Mouse (Mus musculus): ENCODE measurements around the gene Krt23.

The Krt23 gene

DNA sequence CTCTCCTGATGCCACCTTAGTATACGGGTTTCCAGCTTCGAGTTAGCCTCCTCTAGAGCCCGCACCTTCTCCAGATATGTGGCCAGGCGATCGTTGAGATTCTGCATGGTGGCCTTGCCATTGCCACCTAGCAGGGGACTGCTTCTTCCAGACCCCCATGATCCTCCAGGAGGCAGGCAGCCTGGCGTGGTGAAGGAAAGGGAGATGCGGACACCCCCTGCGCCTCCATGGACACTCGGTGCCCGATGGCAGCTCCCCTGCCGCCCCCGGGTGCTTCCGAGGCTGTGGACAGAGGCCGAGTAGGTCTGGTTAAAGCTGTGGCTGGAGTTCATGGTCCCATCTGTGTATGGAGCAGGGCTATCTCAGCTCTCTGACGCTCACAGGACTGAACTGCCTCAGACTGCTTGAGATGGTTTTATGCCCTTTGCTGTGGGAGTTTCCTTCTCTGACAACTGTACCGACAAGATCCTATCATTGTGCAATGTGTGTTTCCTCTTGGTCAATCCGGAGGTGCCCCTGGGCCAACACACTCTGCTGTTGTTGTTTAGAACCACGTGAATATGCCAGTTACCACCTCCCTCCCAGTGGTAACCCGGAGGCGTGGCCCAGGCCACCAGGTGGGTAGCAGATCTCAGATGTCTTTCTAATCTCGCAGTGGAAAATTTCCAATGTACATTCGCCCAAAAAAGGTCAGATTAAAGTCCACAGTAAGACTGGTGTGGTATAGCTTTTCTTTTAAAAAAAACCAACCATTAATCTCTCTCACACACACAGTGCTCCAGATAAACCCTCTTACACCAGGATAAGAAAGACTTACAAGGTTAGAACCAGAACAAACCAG lies at the start of gene Krt23:
Gene Krt23, minus strand, starts transcription at position 405 of the 841 bp plus-strand sequence.
- in situ Hi-C loops (cut with MboI, MseI), result no loop called here

DNA sequence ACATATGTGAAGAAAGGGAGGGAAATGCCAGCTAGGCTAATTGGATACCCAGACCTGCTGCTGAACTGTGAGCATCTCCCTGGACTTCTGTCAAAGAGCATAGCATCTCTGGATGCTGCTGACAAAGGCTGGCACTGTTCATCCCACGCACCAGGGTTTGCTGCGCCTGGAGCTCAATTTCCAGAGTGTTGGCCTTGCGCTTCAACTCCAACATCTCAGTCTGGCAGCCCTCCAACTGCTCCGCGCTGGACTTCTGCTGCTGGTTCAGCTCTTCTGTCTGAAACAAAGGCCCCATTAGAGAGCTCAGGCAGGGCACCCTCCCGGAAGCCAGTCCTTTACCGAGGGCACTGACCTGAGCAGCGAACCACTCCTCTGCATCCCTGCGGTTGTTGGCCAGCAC lies 46.8 kb upstream of the Krt23 start:
- in situ Hi-C loops (cut with MboI, MseI), result no loop called here

DNA sequence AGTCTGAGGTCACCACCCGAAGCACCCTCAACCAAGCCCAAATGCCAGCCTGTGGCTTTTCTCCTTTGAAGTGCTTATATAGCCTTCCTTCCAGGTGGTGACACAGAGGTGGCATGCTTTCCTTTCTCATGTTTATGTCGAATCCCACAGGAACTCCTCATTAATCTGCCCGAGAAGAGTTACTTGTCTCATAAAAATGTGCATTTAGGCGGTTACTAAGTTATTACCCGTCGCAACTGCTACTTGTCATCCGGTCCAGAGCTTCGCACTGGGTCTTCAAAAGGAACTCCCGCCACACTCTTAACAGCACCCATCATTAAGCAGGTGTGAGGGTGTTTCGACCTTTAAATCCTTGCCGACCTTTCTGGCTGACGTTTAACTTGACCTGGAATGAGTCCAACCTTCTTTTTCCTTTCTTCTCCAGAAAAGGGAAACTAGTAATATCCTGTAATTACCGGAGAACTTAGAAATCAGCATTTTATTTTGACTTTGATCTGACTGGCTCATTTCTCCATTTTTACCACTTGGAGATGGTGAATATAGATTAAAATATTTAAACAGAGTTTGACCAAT lies 28.4 kb upstream of the Krt23 start, which contains the start of gene Krt39:
Gene Krt39, minus strand, starts transcription at position 51 of the 573 bp plus-strand sequence.
- in situ Hi-C loops (cut with MboI, MseI), result no loop called here

DNA sequence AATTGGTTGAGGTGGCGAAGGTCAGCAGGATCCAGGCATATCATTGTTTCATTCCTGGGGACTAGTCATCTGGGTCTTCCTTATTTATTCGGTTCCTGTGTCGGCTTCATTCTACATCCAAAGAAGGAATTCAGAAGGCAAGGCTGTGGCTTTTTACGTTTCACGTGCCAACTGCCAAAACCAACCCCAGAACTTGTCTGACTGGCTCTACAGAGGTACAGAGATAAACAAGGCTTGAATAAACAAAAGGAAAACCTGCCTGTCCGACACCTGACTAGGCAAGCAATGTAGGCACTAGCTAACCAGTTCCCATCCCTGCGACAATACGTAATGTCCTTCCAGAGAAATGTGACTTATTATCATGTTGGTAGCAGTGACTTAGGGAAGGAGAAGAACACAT lies 21.2 kb upstream of the Krt23 start:
- in situ Hi-C loops (cut with MboI, MseI), result no loop called here

DNA sequence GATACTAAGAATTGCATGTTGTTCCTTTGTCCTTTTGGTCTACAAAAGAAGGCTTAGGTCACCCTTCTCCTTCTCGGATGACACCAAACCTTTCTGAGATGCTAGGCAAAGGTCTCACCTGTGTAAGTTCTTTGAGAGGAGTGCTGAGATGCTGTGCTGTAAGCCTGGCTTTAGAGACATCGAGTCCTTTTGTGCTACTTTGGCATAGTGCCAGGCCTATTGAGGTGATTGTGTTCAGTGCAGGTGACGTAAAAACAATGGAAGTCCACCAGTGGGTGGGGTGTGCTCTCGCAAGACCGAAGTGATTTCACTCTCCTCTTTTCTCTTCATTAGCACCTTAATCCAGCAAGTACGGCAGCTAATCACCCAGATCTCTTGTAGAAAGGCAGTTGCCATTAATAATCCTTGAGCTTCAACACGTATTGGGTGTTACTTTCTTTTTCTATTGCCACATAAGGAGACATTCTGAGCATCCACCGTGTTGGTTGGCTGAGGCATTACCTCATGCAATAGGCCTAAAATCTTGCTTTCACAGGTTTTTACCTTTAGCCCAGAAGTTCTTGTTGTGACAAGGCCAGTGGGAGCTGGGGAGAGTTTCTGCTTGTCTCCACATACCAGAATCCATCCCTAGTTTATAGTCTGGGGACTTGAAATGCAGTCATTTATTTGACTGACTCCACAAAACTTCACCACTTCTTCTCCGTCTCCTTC lies 7.3 kb upstream of the Krt23 start:
- in situ Hi-C loops (cut with MboI, MseI), result no loop called here

DNA sequence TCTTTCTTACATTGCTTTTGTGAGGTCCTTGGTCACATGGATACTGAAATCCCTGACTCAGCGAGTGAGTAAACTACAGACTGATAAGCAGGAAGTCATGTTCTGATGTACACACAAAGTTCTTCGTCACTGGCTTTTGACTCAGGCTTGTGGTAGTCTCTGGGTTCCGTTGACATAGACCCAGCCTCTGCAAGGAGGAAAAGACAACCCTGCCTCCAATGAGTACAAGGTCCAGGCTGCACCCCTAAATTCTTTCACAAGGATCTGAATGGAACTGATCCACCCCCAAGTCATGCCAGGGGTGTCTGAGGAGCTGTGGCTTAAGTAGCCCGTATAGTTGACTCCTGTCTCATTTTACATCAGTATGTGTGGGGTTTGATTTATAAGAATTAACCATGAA lies 3.5 kb upstream of the Krt23 start:
- in situ Hi-C loops (cut with MboI, MseI), result no loop called here

DNA sequence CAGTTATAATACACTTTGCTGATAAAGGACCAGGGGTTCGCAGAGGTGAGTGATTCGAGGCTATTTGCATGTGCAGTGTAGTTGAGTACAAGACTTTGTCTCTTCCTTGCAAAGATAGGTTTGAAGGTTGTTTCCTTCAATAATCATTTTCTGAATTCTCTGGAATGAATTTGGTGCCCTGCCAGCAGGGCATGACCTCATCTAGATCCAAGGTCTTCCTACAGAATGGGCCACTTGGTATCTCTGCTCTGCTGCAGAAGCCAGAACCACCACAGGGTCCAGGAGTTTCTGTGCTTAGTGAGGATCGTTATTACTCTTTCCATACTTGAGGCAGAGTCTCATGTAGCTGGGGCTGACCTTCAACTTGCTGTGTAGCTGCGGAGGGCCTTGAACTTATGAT lies 1.8 kb upstream of the Krt23 start:
- in situ Hi-C loops (cut with MboI, MseI), result no loop called here

DNA sequence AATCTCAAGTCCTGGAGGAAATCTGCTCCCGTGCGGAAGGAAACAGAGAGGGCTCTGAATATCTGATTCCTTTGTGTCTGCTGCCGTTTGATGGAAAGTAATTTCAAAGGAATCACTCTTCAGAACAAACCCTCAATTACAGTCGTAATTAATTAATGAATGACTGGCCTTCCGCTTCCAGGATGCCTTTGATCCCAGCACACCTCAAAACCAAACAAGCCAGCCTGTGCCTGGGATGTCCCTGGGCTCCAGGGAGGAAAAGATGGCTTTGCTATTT lies 575 bp upstream of the Krt23 start:
- in situ Hi-C loops (cut with MboI, MseI), result no loop called here

DNA sequence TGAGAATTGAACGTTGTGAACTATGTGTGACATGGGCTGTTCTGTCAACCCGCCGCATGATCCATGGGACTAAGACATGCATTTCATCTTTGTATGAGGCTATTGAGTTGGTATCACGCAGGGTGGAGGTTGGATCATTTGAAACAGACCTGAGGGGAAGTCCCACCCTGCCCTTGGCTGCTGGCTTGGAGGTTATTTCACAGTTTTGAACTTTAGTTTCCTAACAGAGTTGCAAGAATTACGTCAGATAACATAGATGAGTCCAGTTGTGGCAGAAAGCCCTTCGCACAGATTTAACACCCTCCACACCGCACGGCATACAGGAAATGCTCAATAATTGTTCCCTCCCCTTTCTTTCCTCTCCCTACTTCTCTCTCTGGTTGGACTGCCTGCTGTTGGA lies 1.9 kb downstream of the Krt23 start:
- in situ Hi-C loops (cut with MboI, MseI), result no loop called here

DNA sequence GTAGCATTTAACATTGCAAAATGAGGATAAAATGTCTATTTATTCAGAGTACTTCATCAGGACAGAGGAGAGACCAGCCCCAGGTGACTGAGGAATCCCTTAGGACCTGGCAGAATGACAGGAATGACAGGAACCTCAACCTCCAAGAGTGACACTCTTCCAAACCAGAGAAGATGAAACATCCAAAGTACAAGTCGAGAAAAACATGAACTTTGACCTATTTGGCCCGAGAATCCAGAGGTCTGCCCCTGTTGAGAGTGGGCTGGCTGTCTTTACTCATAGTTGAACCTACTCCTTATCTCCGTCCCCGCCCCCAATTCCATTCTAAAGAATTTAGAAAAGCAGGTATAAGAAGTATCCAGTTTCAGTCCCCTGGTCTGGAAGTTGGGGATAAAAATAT lies 2.3 kb downstream of the Krt23 start:
- in situ Hi-C loops (cut with MboI, MseI), result no loop called here

DNA sequence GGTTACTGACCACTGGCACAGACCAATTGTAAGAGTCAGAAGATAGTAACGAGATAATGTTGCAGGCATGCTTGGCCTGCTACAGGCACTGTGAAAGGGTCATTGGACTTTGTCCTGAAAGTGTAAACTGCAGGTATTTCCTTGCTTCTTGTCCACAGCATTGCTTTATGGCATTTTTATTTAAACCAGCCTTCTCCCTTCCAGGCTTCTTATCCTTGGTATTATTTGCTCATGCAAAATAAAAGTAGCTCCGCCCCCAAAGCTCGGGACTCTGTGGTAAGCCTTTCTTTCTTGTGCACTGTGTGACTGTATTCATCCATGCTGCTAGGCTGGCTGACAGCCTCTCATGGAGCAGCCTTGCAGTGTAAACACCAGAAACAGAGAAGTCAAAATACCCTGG lies 3.7 kb downstream of the Krt23 start:
- in situ Hi-C loops (cut with MboI, MseI), result no loop called here

DNA sequence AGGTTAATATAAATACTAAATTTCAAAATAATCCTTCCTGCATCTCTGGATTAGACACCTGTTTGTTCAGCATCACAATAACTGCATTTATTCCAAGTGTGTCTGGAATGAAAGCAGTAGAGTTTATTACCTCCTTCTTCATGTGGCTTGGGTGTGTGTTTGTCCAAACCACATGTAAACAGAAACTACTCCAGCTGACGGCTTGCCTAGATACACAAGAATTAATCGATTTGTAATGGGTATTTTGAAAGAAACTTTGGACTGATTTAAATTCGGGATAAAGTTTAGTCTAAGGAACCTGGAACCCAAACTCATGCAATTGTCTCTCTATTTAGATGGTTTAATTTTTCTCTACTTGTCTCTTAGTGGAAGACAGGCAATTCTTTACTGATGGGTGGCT lies 18.0 kb downstream of the Krt23 start:
- in situ Hi-C loops (cut with MboI, MseI), result no loop called here

DNA sequence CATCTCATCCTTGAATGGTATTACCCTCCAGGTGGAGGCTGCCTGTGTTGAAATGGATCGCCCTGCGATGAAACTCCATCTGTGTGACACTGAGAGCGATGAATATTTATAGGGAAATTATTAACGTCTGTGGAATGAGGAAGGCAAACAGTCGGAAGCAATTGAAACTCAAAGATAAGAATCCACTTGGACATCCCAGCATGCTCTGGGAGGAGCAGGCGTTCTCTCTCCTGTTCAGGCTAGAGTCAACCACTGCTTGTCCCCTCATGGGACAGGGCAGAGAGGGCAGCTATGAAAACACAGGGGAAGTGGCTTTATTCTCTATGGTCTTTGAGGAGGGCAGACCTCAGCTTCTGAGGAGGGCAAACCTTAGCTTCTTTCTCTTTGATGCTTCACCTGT lies 19.5 kb downstream of the Krt23 start:
- in situ Hi-C loops (cut with MboI, MseI), result no loop called here

DNA sequence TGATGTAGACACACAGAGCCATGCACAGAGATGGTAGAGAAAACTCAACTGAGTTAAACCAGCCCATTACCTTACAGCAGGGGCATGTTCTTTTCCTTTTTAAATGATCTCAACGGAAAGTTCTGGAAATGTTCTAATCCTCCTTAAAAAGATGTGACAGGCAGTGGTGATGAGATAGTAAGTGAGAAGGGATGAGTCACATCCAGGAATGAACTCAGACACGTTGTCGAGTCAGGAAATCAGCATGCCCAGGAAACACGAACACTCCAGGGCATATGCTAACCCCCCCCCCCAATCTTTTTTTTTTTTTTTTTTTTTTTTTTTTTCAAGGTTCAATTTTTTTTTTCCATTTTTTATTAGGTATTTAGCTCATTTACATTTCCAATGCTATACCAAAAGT lies 20.5 kb downstream of the Krt23 start:
- in situ Hi-C loops (cut with MboI, MseI), result no loop called here

DNA sequence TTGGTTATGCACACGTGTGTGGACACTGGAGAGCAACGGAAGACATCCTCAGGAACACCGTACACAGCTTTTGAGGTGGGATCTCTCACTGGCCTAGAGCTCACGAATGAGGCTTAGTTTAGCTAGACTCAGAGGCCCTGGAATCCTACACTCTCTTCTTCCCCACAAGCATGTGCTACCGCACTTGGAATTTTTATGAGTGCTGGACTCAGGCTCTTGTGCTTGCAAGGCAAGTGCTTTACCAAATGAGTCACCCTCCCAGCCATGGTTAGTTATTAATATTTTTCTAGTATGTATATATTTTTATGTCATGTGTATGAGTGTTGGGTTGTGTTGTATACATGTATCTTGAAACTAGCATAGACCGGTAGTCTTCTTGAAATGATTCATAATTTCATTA lies 21.0 kb downstream of the Krt23 start:
- in situ Hi-C loops (cut with MboI, MseI), result no loop called here

DNA sequence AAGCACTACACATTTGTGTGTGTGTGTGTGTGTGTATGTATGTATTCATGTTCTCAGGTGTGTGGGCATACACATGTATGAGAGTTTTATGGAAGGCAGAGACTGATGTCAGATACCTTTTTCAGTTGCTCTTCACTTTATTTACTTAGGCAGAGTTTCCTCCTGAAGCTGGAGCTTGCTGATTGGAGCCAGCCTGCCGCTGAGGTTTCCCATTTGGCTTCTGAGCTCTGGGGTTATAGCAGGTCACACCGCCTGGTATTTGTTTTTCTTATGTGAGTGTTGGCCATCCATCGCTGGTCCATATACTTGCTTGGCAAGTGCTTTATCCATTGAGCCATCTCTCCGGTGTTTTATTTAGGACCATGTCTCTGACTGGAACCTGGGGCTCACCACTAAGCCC lies 23.7 kb downstream of the Krt23 start:
- in situ Hi-C loops (cut with MboI, MseI), result loop anchor here (5.0 to 10.0 kb wide), 2 partner anchors 536 to 818 kb away; no protein-coding TSS in a partner anchor

DNA sequence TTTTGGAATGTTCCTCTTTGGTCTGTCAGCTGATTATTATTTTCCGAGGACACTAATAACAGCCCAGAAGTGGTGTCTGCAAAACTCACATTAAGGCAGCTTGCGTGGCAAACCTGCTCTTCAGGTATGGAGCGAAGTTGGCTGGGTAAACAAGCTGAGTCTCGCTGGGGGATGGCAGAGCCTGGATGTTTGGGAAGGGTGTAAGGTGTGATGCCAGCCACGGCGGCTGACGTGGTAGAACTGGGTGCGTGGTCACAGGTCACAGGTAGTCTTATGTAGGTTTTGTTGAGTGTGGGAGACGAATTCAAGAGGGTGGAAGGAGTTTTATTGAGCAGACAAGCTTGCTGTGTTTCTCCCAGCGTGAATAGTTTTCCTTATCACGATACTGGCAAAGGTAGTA lies 24.4 kb downstream of the Krt23 start:
- in situ Hi-C loops (cut with MboI, MseI), result loop anchor here (5.0 to 10.0 kb wide), 2 partner anchors 536 to 819 kb away; no protein-coding TSS in a partner anchor

DNA sequence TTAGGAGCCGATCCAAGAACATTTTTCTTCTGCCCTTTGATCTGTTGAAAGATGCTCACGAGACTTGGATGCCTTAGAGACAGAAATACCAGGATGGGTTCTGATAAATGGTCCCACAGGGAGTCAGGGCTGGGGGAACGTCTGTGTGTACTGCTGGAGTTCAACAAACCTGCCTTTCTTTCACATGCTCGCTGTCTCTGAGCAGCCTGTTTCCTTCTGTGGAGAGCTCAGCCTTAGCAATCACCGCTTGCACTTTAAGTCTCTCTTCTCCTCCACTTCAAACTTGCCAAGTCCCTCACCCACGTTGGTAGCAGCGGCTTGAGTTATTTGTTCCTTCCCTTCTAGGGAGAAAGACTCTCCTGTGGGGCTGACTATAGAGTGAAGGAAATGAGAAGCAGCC lies 26.6 kb downstream of the Krt23 start:
- in situ Hi-C loops (cut with MboI, MseI), result loop anchor here (5.0 to 10.0 kb wide), 2 partner anchors 538 to 821 kb away; no protein-coding TSS in a partner anchor

DNA sequence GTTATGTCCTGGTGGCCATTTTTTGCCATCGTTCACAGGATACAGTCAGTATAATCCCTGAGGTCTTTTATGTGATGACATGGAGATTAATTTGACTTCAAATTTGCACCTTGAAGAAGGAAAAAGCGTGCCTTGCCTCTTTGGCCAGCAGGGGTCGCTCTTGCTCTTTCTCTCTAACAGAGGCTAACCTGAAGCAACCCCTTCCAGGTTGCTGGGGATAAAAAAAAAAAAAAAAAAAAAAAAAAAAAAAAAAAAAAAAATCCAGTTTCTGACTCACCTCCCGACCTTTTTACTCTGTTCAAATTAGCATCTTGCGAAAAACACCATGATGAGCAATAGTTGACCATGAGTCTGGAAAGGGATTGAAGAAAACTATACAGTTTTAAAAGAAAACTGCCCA lies 28.1 kb downstream of the Krt23 start:
- in situ Hi-C loops (cut with MboI, MseI), result loop anchor here (5.0 to 10.0 kb wide), 3 partner anchors 83 to 822 kb away; no protein-coding TSS in a partner anchor

DNA sequence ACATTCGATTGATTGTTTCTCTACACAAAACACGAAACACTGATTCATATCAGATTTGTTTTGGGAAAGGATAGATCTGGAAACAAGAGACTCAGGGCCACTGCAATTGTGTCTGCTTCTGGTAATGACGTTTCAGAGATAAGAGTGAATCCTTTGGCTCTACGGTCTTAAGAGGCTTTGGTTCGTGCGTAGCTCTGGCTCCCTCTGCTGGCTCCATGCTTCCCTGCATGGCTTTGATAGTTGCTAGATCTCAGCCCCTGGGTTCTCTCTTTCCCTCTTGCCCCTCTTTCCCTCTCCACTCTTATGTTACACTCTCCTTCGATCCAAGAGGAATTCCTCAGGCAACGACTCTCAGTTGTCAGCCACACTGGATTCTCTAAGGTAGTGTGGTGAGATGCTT lies 29.8 kb downstream of the Krt23 start:
- in situ Hi-C loops (cut with MboI, MseI), result loop anchor here (5.0 to 10.0 kb wide), 2 partner anchors 81 to 542 kb away; no protein-coding TSS in a partner anchor

DNA sequence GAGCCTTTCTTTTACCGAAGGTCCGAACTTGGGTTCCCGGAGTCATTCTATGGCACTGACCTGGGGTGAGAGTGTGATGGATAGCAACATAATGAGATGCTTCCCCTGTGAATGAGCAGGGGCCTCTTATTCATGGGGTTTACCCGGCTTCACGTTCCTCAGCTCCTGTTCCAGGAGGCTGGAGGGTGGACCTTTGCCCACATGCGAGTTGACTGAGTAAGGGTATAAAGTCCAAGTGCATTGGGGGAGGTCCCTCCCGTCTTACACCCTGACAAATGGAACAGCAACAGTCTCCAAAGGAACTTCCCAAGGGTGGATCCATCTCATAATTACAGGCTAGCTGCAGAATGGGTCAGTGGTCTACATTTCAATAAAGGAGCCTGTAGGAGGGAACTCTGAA lies 31.2 kb downstream of the Krt23 start:
- in situ Hi-C loops (cut with MboI, MseI), result loop anchor here (5.0 to 10.0 kb wide), 2 partner anchors 79 to 543 kb away; no protein-coding TSS in a partner anchor

DNA sequence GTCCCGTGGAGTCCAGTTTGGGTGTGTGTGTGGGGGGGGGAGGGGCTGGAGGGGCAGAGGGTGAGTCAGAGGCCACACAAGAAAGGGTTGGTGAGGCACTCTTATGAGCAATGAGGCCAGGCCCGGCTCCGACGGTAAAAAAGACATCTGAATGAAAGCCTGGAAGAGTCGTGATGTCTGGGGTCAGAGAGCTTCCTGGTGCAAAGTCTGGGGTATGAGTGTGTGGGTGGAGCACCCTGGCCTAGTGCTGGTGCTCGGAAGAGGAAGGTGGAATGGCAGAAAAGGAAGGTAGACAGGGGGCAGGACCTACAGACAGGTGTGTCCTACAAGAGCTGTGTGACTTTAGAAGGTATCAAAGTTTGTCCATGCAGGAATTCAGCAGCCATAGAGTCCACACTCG lies 34.0 kb downstream of the Krt23 start:
- in situ Hi-C loops (cut with MboI, MseI), result no loop called here

DNA sequence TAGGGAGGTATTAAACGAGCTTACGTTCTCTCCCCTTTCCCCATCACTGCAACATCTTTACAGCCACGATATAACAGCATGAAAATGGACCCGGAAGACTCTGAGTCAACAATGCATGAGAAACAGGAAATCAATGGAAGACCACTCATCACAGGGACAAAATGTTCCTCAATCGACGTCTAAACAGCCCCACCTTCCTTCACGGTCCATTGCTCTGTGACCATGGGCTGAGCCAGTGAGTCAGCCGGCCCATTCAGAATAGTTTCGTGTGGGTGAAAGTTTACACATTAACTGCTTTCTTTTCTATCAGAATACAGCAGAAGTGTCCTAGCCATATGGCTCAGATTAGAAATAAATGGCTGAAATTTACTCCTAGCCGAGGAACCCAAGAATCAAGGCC lies 38.2 kb downstream of the Krt23 start:
- in situ Hi-C loops (cut with MboI, MseI), result no loop called here
